Mouse (Mus musculus) left cerebral cortex, postnatal 36 days (tissue): ENCODE measurements at regions not wholly inside any gene's neighbourhood (a gene's known extent, or its start where the extent isn't known, plus 50 kb on each side); places are given as distances from the start of the nearest gene placed in this dataset.
"Not testable (repeated sequence)": the region's sequence is repeated elsewhere in the genome, so short reads cannot be mapped to it uniquely, and the experiment has no call there.

ENCODE experiments used
- DNase-seq, 2 experiments: peaks; one replicate each; pipeline ENCODE4 v3.0.0; 2021 to 2022; ENCODE audit warnings: low spot score in 2 of 2, mixed read lengths in 1 of 2
- intact Hi-C: fragments of 180-260 bp; cut with DNase I; formaldehyde crosslinking; loops from one replicate; pipeline ENCODE4 v1.15.1; 2025

DNA sequence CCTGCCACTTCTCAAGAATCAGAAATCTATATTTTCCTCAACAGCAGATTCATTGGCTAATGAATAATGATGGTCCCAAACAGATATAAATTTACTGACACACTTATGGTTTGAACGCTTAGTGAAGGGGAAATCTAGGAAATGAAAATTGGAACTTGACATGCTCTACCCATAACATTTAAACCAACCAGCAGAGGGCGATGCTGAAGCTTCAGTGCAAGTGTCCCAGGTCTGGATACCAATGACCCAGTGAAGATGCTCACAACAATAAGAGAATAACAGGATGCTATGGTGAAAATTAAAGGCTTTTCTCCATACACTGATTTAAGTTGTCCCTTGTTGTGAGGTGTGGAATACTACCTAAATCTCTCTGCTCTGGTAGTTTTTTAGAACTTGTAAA lies 236.0 kb upstream of the Rorb start:
- intact Hi-C loops: no loop called here
- no peak for DNase-seq

GRCm38 (mm10) chr19:19344426-19344811 lies 233.4 kb upstream of the Rorb start:
- DNase-seq: no peak
- intact Hi-C loops: no loop called here

DNA sequence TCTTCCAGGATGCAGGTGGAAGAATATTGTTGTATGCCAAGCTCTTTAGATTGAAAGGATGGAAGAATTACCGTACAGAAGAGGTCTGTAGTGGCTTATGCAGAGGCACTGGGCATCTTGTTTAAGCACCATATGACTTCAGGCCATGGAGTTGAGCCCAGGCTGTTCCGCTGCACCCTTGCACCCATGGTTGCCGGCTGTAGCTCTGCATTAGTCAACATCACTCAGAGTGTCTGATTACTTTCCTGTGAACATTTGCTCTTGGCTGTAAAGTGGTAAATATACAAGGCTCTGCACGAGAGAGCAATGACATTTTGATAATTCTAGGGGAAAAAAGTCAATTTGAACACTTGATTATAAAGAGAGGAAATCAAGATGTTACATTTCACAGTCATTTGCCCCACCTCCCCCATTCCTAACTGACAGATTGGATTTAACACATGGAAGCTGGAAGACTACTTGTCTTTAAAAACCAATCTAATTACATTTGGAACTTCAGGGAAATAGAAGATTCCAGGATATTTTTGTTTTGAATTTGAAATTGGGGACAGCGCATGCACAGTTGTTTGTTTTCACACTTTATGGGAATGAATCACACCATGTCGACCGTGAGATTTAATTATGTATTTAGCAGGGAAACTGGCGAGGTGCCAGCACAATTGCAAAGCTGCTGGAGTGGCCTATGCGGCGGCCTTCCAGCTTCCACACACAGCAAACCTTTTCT lies 232.9 kb upstream of the Rorb start:
- intact Hi-C loops: no loop called here
- DNase-seq: peak in 1 of 2 experiments; percentile 20

DNA sequence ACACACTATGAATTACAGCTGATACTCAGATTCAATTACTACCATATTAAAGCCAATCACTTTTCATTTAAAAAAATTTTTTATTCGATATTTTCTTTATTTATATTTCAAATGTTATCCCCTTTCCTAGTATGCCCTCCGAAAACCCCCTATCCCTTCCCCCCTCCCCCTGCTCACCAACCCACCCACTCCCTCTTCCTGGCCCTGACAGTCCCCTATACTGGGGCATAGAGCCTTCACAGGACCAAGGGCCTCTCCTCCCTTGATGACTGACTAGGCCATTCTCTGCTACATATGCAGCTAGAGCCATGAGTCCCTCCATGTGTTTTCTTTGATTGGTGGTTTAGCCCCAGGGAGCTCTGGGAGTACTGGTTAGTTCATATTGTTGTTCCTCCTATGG lies 196.1 kb upstream of the Rorb start:
- DNase-seq, intact Hi-C loops: not testable (repeated sequence)

DNA sequence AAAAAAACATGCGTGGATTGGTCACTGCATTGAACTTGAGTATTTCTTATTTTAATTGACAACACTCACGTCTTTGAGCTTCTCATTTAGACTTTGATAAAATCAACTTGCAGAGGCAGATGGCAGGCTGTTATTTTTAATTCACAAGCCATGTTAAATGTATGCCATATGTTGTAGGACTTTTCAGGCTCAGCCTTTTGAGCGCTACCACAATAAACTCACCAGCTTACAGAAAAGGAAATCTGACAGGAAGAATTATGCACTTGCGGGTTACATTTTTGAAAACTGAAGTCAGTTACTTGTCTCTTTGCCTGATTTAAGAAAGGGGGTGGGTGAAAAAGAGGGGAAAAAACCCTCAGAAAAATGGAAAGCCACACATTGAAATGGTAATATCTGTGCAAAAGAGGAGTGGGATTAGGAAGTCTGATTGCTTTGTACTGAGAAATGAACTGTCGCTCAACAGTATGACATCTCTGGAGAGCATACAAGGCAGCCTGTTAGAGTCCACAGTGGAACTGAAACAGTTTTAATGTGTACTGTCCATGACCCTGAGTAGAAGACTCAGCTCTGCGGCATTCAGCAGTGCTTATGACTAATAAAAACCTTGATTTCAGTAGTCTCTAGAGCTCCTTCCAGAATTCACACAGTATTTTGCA lies 195.6 kb upstream of the Rorb start:
- peak in 1 of 2 experiments; percentile 8 for DNase-seq
- intact Hi-C loops: no loop called here

DNA sequence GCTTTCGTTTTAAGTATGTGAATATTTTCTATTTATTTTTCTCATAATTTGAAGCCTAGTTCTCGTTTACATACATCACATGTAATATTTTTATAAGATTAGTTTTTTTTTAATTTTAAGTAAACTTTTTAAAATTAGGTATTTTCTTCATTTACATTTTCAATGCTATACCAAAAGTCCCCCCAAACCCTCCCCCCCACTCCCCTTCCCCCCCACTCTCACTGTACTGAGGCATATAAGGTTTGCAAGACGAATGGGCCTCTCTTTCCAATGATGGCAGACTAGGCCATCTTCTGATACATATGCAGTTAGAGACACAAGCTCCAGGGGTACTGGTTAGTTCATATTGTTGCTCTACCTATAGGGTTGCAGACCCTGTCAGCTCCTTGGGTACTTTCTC lies 174.9 kb upstream of the Rorb start:
- DNase-seq, intact Hi-C loops: not testable (repeated sequence)

DNA sequence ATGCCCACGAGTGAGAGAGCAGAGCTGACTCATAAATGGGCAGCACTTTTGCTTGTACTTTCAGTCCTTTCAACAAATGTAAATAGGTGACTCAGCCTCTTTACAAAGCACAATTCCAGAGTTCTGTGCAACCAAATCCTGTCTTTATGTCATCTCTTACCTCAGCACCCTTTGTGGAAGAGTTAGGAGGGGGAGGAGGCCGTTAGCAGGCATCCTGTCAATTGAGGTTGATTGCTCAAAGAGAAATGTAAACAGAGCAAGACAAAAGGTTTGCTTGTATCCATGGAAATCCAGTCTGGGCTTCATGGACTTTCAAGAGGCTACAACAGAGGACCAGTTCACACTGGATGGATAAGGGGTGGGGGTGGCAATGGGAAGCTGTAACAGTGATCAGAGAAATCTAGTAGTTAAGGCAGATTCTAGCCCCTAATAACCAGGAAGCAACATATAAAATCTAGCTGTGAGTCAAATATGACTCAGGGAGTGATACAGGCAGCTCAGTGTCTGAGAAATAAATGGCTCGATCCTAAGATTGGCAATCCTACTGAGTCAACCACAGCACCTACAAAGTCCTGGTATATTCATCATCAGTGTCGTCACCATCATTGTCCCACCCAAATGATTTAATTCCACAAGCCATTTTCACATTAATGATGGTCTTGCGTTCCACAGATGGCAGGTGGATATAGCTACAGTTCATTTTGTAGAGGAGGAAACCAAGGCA lies 136.0 kb upstream of the Rorb start:
- intact Hi-C loops: no loop called here
- DNase-seq: no peak

- intact Hi-C loops: no loop called here
- DNase-seq: no peak
Measured at GRCm38 (mm10) chr19:19229305-19229994, 118.5 kb upstream of the Rorb start.

- intact Hi-C loops: no loop called here
- no peak for DNase-seq
Measured at GRCm38 (mm10) chr19:19220826-19221225, 109.8 kb upstream of the Rorb start.

- DNase-seq: no peak
- intact Hi-C loops: no loop called here
Measured at GRCm38 (mm10) chr19:19219352-19219751, 108.4 kb upstream of the Rorb start.

GRCm38 (mm10) chr19:19218700-19219099 lies 107.7 kb upstream of the Rorb start:
- DNase-seq: no peak
- intact Hi-C loops: no loop called here

DNA sequence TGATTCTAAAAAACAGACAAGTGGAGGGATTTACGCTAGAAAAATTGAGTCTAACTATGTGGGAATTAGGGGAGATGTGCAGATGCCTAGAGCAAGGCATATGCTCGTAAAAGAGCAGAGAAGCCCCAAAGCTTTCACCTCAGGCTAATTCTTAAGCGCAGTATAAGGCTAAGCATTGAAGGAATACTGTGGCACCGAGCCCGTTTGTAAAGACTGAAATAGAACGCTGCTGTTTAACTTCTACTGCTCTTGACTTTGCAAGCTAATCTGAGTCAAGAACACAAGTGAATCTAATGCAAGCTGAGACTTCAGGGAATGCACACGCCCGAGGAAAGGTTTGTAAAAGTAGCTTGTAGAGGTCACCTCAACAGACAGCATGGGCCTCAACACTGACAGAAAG lies 88.5 kb upstream of the Rorb start:
- peak in 1 of 2 experiments; percentile 3 for DNase-seq
- intact Hi-C loops: no loop called here

GRCm38 (mm10) chr19:19198780-19199179 lies 87.8 kb upstream of the Rorb start:
- intact Hi-C loops: no loop called here
- no peak for DNase-seq

GRCm38 (mm10) chr19:19194728-19195127 lies 83.7 kb upstream of the Rorb start:
- DNase-seq: no peak
- intact Hi-C loops: no loop called here

GRCm38 (mm10) chr19:19194306-19194705 lies 83.3 kb upstream of the Rorb start:
- intact Hi-C loops: no loop called here
- DNase-seq: no peak

DNA sequence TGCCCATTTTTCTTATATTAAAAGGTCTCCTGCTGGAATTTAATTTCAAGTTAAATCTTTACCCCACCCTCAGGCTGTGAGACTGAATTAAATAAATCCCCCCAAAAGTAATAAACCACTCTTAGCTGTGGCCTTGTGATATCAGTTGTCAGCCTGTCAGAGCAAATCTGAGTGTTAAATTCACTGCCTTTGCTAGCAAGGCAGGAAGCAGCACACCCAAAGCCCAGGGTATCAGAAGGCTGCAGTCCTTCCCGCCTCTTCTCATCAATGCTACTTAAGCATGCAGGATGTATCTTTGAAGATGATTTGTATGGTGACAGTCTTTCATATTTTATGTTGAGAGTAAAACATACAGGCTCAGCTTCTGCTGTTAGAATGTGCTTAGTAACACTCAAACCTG lies 61.8 kb upstream of the Rorb start:
- no peak for DNase-seq
- intact Hi-C loops: no loop called here

DNA sequence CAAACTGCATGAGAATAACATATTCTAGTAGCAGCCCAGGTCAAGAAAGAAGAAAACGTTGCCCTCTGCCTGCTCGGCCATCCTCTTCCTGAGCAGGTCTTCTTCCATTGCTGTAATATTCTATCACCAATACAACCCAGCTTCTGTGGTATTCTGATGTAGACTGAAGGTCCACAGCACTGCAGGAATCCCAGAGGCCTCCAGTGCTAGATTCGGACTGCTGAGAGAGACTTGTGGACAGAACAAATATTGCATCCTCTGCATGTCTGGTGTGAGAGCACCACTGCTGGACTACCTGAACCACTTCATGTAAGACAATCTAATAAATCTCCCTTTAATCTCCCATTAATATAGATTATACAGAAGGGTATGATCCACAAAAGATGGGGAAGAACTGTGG lies 59.8 kb upstream of the Rorb start:
- DNase-seq: no peak
- intact Hi-C loops: no loop called here
